Mouse (Mus musculus) adrenal gland, postnatal 10 days (tissue): ENCODE measurements around the gene Gltp. TPM values are rescaled to one million over a fixed set of nuclear protein-coding genes. Genes with fewer than 3 reads are reported as not detected.
A peak's percentile ranks its signal among the peaks of the same experiment; 100 is the strongest.

ENCODE experiments used
- DNase-seq: peaks from one replicate; pipeline ENCODE4 v3.0.0; 2021; ENCODE audit warnings: mixed read lengths
- long read RNA-seq, 2 experiments: library from polyadenylated mRNA; stranded (forward); transcript quantifications; one replicate each; pipeline ENCODE4 v2.0.0; 2021
- total RNA-seq, 2 experiments: library from RNA; stranded (reverse); gene quantifications; 2 replicates each; pipeline ENCODE4 v1.2.3; 2021

Gltp gene
- total RNA-seq: 10 to 100 TPM; 31.2 to 38.3 TPM
- long read RNA-seq, experiment 1, transcript Gltp-201 (5 exons, 1,762 nt): major isoform, 82 of 98 reads
- long read RNA-seq, experiment 1, partial matches to known transcripts: 3 of 98 reads
- long read RNA-seq, experiment 1, other reads (novel, unspliced or antisense): 13 of 98 reads
- long read RNA-seq, experiment 2, transcript Gltp-201 (5 exons, 1,762 nt): major isoform, 54 of 55 reads
- long read RNA-seq, experiment 2, partial matches to known transcripts: 0 of 55 reads
- long read RNA-seq, experiment 2, other reads (novel, unspliced or antisense): 1 of 55 reads

DNA sequence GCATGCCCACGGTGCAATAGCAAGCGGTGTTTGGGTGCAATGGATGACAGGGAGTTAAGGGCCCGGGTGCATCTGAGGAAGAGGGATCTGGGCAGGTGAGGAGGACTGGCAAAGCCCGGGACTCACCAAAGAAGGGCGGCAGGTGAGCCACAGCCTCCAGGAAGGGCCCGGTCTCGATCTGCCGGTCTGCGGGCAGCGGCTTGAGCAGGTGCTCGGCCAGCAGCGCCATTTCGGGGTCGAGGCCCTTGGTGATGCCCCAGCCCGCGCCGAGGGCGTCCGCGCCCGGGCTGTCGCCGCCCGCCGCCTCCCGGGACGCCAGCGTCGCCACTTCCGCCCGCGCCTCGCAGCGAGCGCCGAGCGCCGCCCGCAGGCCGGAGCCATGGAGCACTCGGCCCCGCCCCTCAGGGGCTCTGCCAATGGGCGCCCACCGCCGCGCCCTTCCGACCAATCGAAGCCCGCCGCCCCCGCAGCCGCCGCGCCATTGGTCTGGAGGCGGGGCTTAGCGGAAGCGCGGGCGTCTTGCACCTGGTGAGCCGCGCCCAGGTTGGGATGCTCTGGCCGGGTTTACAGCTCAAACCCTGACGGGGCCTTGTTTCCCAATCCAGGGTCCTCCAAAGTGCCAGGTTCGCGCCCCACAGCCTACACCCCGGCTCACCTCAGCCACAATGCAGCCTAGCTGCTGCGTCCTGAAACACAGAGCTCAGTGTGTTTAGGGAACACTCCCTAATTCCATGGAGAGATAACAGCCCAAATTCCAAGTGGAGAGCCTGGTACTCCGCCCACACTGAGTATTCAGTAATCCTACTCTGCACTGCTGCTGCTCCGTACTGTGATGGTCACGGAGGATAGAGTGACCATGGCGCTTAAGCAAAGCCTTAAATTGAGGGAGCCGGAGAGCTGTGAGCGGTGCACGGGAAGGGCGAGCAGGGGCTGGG, at the start of gene Gltp:
Gene Gltp, minus strand, starts transcription at position 352 of the 935 bp plus-strand sequence.
- DNase-seq: peak; percentile 94

DNA sequence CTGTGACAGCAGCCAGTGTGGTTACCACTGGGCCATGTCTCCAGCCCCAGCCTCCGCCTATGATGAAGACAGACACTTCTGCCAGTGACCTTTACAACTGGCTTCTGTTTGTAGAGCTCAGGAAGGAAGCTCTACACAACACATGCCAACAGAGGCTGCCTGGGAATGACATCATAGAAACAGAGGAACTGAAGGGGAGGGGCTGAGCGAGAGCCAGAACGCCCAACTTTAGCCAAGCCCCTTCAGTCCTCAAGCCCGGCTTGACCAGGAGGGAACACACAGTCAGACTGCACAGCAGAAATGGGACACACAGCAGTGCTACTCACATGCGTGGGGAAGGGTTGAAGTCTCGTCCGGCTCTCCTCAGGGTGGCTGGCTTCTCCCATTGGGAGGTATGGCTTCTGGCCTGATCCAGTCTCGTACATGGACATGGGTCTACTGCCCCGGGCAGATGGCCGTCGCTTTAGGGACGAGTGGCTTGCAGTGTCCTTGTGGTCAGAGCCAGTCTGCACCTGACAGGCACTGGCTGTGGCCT, 48.0 kb upstream of the Gltp start:
- DNase-seq: peak; percentile 64

DNA sequence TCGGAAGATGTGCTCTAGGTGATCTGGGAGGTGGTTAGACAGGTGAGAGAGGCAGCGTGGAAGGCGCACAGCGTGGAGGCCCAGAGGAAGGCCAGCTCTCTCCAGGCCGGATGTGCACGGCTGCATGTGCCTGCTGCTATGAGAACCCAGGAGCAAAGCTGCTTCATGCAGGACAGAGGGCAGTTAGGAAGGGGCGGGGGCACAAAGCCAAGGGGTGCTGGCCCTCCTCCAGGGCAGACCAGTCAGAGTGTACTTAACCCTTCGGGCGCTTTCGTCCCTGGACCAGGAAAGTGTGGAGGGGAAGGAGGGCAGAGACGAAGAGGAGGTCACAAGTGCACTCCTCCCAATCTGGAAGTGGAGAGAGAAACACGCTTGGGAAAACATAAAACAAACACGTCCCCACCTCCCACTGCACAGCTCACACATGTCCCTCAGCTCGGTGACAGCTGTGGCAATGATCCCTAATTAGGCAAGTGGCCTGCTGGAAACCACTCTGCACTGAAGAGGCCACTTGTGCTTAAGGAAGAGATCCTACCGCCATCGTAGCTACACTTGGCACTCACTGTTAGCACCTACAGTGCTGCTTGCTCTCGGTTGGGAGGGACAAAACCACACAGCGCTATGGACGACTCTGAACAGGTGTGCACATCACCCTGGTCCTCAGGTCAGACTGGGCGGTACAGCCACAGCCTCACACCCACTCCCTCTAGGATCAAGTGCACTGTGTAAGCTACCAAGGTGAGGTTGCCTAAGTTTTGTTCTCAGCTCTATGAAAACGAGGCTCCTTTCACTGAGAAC, 46.5 kb upstream of the Gltp start:
- DNase-seq: peak; percentile 69

DNA sequence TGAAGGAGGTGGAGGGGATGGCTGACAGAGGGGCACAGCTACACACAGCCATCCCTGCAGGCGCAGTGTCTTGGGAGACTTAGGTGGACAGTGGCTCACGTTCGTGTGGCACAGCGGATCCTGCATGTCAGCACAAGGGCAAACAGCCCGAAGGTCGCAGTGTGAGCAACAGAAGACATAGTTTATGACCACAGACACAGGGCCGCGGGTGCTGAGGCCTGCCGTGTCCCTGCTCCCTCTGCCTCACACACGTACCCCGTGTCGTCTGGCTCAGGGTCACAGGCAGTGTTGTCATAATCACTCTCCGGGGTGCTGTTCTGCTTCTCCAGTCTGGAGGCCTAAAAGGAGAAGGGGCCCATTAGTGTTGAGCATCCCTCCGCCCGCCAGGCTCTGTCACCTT, 42.8 kb upstream of the Gltp start:
- DNase-seq: peak; percentile 69

DNA sequence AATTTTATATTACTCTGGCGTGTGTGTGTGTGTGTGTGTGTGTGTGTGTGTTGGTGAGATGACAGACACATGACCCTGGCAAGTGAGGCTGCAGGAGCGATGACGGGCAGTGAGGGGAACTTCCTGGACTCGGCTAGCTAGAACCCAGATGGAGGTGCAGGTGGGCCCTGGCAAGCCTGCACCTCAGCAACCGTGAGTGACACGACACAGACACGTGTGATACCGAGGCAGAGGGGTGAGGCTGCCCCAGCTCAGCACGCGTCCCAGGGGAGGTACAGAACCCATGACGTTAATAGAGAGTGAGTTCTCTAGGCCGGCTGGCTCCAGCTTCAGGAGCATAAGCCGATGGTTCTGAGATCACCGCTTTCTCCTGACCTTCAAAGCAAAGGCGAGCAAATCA, 41.2 kb upstream of the Gltp start:
- DNase-seq: no peak

DNA sequence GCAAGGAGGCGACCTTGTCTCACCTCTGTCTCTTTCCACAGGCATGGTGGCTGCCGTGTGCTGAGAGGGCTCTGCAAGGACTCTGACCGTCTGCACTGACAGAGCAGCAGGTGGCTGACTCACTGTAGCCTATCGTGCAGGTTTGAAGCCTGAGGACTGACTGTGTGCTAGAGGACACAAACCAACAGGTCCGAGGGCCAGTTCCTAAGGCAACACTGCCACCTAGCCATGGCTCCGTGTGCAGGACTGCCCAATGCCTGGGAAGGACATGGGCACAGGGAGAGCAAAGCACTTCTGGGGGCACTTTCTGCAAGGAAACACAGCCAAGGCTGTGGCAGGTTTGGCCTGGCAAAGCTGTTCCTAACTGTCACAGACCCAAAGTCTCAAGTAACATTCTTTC, 40.7 kb upstream of the Gltp start:
- no peak for DNase-seq

DNA sequence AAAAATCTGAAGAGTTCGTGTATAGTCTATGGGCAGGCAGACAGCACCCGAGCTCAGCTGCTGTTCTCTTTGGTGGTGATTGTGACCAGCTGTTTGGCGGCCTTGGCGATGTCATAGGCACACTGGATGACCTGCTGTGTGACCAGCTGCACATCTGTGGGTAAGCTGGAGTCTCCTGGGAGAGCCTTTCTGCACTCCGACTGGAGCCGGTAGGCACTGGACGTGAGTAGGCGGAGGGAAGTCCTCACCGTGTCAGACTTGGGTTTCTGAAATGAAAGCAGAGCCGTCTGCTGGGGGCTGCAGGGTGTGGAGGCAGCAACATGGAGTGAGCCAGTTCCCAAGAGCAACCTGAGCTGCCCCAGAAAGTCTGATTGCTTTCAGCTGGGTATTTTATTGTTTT, 39.3 kb upstream of the Gltp start:
- DNase-seq: no peak

DNA sequence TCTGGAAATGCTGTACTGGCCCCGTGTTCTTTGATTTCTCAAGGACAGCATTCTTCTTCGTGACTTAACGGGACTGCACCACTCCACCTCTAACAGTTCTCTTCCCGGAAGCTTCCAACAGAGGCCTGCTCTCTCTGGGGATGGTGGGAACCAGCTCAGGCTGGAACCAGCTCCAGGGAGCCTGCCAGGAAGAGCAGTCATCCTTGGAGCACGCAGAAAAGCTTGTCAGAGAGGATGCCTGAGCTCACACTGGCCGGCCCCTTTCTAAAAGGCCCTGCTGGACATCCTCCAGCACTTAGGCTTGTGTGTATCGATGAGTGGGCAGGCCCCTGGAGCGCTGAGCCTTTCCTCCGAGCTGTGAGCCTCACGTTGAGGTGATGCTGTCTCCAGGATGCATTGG, 37.4 kb upstream of the Gltp start:
- peak; percentile 64 for DNase-seq

DNA sequence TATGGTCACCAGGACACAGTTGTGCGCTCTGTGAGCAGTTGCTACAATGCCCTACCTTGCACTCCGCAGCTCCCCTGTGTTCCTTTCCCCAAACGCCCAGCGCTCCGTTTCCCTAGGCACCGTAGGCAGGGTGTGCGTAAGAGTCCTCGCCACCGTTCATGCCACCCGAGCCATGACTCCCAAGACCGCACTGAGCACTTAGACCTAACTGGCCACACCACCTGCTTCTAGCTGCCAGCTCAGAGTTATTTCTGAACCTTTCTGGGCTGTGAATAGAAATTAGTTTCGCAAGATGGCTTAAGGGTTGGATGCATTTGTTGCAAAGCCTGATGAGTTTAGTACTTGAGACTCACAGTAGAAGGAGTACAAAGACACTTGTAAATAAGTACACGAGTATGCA, 32.1 kb upstream of the Gltp start:
- peak; percentile 55 for DNase-seq

DNA sequence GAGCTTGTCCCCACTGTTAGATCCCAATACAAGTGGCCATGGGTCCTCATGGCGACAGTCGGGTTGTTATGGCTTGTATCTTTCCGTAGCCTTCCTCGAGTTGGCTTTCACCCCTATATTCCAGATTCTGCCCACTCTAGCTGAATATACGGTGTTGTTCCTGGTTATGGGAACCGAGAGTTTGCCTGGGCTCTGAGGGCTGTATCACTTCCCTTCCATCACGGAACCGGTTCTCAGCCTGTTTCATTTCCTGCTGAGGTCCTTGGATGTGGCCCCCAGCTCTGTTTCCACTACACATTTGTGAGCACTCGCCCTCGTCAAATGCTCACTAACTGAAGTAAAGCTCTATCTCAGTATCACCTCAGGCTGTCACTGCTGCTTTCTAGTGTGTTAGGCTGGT, 31.2 kb upstream of the Gltp start:
- no peak for DNase-seq

DNA sequence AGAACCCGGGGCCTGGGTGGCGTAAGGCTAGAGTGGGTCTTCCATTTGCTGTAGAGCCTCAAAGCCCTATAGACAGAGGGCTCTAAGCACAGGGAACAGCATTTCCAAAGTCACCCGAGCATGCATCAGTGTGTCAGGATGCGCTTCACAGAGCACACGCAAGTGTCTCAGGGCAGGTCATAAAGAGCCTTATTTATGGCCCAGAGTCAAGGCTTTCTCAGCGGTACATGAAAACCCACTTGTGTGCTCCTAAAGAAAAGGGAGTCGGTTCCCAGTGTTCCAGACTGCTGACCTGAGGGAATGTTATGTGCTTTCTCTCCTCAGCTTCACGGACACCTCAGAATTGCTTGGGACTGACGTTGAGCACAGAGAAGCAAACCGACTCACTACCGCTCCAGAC, 30.0 kb upstream of the Gltp start:
- DNase-seq: no peak

DNA sequence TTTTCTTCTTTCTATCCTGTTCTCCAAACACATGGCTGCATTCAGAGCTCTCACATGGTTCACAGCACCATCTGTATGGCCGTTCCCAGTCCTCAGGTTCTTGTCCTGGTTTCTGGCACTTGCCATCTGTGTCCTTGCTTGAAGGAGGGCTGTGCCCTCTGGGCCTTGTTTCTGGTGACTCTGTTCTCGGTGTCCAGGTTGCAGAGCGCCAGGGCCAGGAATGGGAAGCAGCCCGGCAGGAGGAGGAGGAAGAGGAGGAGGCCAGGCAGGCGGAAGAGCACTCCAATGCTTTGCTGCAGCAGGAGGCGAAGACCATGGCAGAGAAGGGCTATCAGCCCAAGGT, 29.1 kb upstream of the Gltp start:
- no peak for DNase-seq

DNA sequence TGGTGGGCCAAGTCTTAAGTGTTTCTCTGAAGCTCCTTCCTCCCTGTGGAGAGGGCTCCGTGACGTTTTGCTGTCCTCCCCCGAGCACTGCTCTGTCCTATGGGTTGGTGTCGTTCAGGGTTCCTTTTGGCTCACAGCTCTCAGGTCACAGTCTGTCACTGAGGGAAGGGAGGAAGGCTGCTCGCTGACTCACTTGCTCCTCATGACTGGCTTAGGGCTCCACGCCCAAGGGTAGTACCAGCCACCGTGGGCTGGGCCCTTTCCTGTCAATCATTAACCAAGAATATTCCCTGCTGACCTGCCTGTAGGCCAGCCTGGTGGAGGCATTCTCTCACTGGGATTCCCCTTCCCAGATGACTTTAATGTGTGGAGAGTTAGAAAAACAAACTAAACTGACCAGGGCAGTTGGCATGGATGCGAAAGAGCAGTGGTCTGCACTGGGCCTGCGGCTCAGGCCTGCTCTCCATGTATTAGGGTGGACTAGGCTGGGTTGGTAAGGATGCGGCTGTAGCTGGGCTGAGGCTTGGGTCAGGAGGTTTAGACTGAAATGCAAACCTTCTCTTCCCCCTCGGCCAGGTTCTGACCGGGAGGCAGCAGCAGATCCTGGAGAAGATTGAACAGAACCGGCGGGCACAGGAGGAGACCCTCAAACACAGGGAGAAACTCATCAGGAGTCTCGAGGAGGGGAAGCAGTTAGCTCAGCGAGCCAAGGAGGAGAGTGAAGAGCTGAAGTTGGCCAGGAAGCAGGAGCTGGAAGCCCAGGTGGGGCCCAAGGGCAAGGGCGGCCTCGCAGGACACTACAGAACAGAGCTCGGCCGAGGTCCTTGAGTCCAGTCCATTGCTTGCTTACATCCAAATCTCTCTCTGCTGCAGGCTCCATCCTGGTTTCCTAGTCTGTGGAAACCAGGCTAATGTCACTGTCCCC, 28.5 kb upstream of the Gltp start:
- DNase-seq: peak; percentile 40

DNA sequence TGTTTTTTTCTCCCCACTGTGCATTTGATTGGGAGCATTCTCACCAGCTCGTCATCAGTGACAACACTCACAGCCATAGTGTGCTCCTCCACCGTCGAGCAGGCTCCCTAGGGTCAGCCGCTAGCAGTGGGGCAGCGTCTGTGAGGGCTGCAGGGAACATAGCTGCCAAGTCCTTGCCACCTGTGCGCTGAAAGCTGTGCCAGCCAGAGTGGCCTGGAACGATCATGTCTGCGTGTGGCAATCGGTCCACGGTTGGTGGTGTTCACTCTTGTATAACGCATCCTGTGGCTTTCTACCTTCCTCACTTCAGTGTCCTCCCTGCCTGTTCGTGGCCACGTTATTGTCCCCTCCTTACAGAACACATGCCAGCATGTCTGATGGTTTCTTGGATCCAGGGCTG, 27.7 kb upstream of the Gltp start:
- no peak for DNase-seq

DNA sequence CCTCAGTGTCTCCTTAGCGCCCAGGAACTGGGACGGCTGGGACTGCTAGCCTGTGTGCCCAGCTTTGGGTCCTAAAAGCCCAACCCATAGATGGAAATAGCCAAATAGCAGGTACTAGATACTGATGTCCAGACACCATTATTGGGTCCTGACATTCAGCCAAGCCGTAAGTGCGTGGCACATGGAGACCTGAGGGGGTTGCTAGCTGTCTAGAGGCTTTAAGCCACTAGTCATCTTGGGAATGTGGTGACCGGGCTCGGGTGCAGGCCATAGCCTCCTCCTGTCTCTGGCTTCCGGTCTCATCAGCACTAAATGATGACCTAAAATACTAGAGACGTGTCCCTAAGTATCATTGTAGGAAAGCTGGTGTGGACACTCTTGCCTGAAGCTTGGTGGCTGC, 27.2 kb upstream of the Gltp start:
- DNase-seq: no peak

DNA sequence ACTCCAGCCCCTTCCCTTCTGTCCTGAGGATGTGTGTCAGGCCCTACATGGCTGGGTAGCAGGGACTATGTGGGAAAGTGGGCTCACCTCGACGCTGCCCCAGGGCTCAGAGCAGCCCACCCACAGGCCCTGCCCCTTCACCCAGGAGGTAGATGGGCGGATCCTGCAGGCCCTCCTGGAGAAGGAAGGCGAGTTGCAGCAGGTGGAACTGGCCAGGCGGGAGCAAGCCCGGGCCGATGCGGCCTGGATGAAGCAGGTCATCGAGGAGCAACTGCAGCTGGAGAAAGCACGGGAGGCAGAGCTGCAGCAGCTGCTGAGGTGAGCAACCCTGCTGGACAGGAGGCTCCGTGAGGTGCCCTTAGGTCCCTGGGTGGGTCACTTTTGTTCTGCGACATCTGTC, 26.5 kb upstream of the Gltp start:
- DNase-seq: no peak

DNA sequence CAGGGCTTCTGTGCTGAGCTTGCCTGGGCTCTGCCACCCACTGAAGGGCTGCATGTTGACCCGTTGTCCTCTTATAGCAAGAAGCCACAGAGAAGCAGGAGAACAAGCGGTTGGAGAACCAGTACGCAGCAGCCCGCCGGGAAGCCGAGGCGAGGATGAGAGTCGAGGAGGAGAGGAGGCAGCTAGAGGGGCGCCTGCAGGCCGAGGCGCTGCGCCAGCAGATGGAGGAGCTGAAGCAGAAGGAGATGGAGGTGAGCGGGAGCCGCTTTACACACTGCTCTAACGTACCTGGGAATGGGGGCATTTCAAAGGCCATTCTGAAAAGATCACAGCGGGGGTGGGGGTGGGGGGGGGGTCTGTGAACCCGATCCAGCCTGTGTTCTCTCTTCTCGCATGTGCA, 23.8 kb upstream of the Gltp start:
- DNase-seq: no peak

DNA sequence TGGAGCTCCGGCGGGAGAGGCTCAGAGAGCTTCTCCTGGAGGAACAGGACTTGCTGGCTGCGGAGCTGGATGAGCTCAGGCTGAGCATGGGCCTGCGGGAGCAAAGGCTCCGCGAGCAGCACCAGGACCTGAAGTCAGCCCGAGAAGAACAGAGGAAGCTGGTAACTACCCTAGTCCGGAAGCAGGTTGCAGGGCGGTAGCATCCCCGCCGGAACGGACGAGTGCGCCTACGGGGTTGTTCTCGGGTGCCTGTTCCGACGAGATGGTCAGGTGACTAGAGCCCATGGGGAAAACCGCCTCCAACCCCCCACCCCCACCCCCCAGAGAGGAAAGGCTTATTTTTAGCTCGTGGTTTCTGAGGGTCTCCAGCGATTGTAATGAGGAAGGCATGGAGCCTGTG, 18.6 kb upstream of the Gltp start:
- DNase-seq: no peak

DNA sequence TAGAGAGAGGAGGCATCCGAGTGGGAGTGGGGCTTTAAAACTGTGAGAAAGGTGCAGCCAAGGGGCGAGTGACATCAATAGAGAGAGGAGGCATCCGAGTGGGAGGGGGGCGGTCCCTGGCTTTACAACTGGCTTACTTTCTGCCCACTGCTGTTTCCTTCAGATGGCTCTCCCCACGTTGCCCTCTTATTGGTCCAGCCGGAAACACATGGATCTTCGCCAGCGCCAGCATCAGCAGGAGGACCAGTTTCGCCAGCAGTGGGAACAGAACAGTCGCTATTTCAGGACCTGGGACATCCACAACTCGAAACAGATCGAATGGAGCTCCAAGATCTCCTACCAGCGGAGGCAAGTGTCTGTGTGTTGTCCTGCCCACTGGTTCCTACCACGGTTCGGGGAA, 17.7 kb upstream of the Gltp start:
- no peak for DNase-seq

DNA sequence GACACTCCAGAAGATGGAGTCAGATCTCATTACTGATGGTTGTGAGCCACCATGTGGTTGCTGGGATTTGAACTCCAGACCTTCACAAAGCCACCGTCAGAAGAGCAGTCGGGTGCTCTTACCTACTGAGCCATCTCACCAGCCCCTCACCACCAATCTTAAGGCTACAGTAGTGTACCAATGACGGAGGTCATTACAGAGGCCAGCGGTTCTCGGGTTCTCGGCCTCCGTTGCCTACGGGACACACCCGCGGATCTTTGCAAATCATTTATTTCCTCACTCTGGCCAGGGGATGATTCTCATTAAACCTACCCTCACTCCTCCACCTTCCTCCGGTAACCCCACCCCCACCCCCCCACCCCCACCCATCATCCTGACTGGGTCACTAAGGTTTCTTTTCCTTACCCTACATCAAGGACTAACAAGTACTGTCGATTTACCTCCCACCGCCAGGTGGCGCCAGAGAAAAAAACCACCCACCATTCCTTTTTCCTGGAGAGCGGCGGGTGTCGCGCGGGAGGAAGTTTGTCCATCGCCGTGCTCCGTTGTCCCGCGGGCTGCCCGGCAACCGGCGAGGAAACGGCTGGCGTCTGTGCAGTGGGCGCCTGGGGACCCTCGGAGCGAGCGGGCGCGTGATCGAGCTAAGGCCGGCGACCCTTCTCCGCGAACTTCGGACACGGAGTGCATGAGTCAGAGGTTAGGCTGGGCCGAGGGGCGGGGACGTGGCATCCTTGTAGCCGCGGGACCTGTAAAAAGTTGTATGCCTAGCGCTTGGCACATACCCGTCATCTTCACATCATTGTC, 16.7 kb upstream of the Gltp start, which contains the start of gene Tchp:
Gene Tchp, plus strand, starts transcription at position 496 of the 804 bp plus-strand sequence.
- DNase-seq: peak; percentile 97
